Mouse (Mus musculus) intestine, embryonic 14.5 days (tissue): ENCODE results near the gene Necab2. TPM values are rescaled to one million over a fixed set of nuclear protein-coding genes. Genes with fewer than 3 reads are reported as not detected.

ENCODE experiments used
- ATAC-seq: fragments of 200-750 bp; cut with Nextera tagmentation; replicated peaks from 2 replicates; pipeline ENCODE4 v1.8.0; 2017; ENCODE audit warnings: low read depth, moderate number of reproducible peaks, moderate TSS enrichment, moderate library complexity; ENCODE audit not compliant: low FRiP score, low TSS enrichment
- DNase-seq: peaks from one replicate; pipeline ENCODE4 v3.0.0-alpha.2; 2018; ENCODE audit warnings: low spot score
- H3K27ac ChIP-seq: fragments of 300-500 bp; sonication (generic); 2 replicates; pipeline ENCODE4 v1.5.1; 2014; ENCODE audit warnings: low read depth, mild to moderate bottlenecking, control low read depth
- H3K27me3 ChIP-seq: fragments of 300-500 bp; sonication (generic); replicated peaks from 2 replicates; pipeline ENCODE4 v1.6.1; 2014; ENCODE audit warnings: low read length, control low read depth; ENCODE audit not compliant: control insufficient read depth, insufficient read depth
- H3K36me3 ChIP-seq: fragments of 300-500 bp; sonication (generic); 2 replicates; pipeline ENCODE4 v1.6.1; 2014; ENCODE audit warnings: low read length, control low read depth; ENCODE audit not compliant: control insufficient read depth, insufficient read depth
- H3K4me1 ChIP-seq: fragments of 300-500 bp; sonication (generic); replicated peaks from 2 replicates; pipeline ENCODE4 v1.6.1; 2014; ENCODE audit warnings: low read length, control low read depth, mixed read lengths; ENCODE audit not compliant: control insufficient read depth, insufficient read depth
- H3K4me2 ChIP-seq: fragments of 300-500 bp; sonication (generic); 2 replicates; pipeline ENCODE4 v1.6.1; 2014; ENCODE audit warnings: low read length
- H3K4me3 ChIP-seq: fragments of 300-500 bp; sonication (generic); 2 replicates; pipeline ENCODE4 v1.5.1; 2014; ENCODE audit warnings: low read depth, low read length, control low read depth, mixed read lengths
- H3K9ac ChIP-seq: fragments of 300-500 bp; sonication (generic); 2 replicates; pipeline ENCODE4 v1.6.1; 2014; ENCODE audit warnings: mild to moderate bottlenecking, low read length
- H3K9me3 ChIP-seq: fragments of 300-500 bp; sonication (generic); 2 replicates; pipeline ENCODE4 v1.6.1; 2016; ENCODE audit warnings: low read length, control low read depth; ENCODE audit not compliant: control insufficient read depth
- WGBS: fragments of 180-500 bp; shearing (Covaris S2); extraction: QIAGEN DNeasy Blood & Tissue Kit; methylation state at CpG from one replicate; pipeline ENCODE4 v1.1.7; 2014; 5-methylcytosine and 5-hydroxymethylcytosine counted together
- polyA plus RNA-seq: library from polyadenylated mRNA; unstranded; fragments of >200 nt; fragmentation: Nextera tagmentation; extraction: Ambion mirVana; gene quantifications from 2 replicates; pipeline ENCODE4 v1.2.1, GENCODE M21; 2014

Necab2 gene
- polyA plus RNA-seq, 1 experiment from 2014 or later = 2.4 TPM

- no peaks in the 10 kb centered on the region for H3K36me3 ChIP-seq
- no peak overlapping the region for H3K4me3 ChIP-seq
- no peak for DNase-seq
- ATAC-seq = no peak
- no peaks in the 10 kb centered on the region for H3K27me3 ChIP-seq
- no peak overlapping the region for H3K9ac ChIP-seq
- no peak overlapping the region; the same call in 1 of the 2 replicates for H3K27ac ChIP-seq
- H3K4me2 ChIP-seq = no peak overlapping the region
- 78% methylated on average over 10 of the region's 10 CpGs for WGBS
- 0 out of 2 replicates have a peak, but pooled peaks cover 5% of the 10 kb centered on the region for H3K4me1 ChIP-seq
- no peaks in the 10 kb centered on the region for H3K9me3 ChIP-seq
Observed at GRCm38 (mm10) chr8:119424740-119425139, 21.8 kb upstream of the Necab2 start.

GRCm38 (mm10) chr8:119425533-119425932 is 21.0 kb upstream of the Necab2 start:
- DNase-seq (no peak), ATAC-seq (no peak)
- H3K4me3 ChIP-seq = no peak overlapping the region
- H3K36me3 ChIP-seq = no peaks in the 10 kb centered on the region
- 0 out of 2 replicates have a peak, but pooled peaks cover 5% of the 10 kb centered on the region for H3K4me1 ChIP-seq
- H3K9me3 ChIP-seq = no peaks in the 10 kb centered on the region
- H3K27me3 ChIP-seq = no peaks in the 10 kb centered on the region
- 82% methylated on average over 10 of the region's 10 CpGs for WGBS
- H3K9ac ChIP-seq = no peak overlapping the region
- H3K27ac ChIP-seq = peak overlapping the region; percentile 0; the same call in 1 of the 2 replicates
- H3K4me2 ChIP-seq = no peak overlapping the region

- Histone ChIP-seq H3K27ac (0 out of 2 replicates have a peak overlapping the region, but pooled peaks have one; percentile 14), H3K36me3 (no peaks in the 10 kb centered on the region), H3K4me1 (0 out of 2 replicates have a peak, but pooled peaks cover 5% of the 10 kb centered on the region), H3K9ac (no peak overlapping the region), H3K9me3 (no peaks in the 10 kb centered on the region), H3K4me2 (no peak overlapping the region), H3K4me3 (no peak overlapping the region), H3K27me3 (no peaks in the 10 kb centered on the region)
- ATAC-seq (no peak), DNase-seq (no peak)
- 81% methylated on average over 6 of the region's 6 CpGs for WGBS
Observed at GRCm38 (mm10) chr8:119426069-119426735, 20.3 kb upstream of the Necab2 start.

- H3K9me3 ChIP-seq = no peaks in the 10 kb centered on the region
- ATAC-seq (no peak), DNase-seq (no peak)
- no peak overlapping the region for H3K4me2 ChIP-seq
- no peaks in the 10 kb centered on the region for H3K36me3 ChIP-seq
- no peaks in the 10 kb centered on the region for H3K27me3 ChIP-seq
- H3K27ac ChIP-seq = no peak overlapping the region
- 0 out of 2 replicates have a peak, but pooled peaks cover 5% of the 10 kb centered on the region for H3K4me1 ChIP-seq
- no peak overlapping the region for H3K9ac ChIP-seq
- H3K4me3 ChIP-seq = no peak overlapping the region
- WGBS = 72% methylated on average over 12 of the region's 12 CpGs
Observed at GRCm38 (mm10) chr8:119427634-119428349, 18.7 kb upstream of the Necab2 start.

- ATAC-seq (no peak), DNase-seq (no peak)
- Histone ChIP-seq H3K27ac (no peak overlapping the region), H3K4me2 (no peak overlapping the region), H3K9me3 (no peaks in the 10 kb centered on the region), H3K27me3 (no peaks in the 10 kb centered on the region), H3K9ac (no peak overlapping the region), H3K4me1 (0 out of 2 replicates have a peak, but pooled peaks cover 5% of the 10 kb centered on the region), H3K36me3 (no peaks in the 10 kb centered on the region), H3K4me3 (no peak overlapping the region)
- 75% methylated on average over 7 of the region's 7 CpGs for WGBS
Observed at GRCm38 (mm10) chr8:119428350-119428740, 18.2 kb upstream of the Necab2 start.

DNA sequence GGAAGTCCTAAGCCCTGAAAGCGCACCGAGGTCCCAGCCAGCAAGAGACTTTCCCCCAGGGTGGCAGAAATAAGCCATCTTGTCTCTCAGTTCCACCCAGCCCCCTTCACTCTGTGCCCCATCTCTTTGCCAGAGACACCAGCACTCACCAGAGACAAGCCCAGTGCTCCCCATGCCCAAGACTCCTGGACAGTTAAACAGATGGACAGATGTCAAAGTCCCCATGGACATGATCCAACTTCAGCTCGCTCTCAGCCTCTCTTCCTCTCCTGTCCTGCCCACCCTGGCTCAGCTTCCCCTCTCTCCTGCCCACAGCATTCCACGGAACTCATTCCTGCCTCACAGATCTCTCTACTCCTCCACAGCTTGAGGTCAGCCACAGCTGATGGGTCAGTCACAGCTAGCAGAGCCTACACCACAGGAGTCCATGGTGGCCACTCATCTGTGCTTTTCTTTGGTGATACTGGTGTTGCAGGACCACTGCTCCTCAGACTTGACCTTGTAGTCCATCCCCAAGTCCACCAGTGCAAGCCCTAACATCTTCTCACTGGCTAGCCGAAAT is 17.7 kb upstream of the Necab2 start:
- Histone ChIP-seq H3K4me3 (no peak overlapping the region), H3K9me3 (no peaks in the 10 kb centered on the region), H3K4me1 (0 out of 2 replicates have a peak, but pooled peaks cover 5% of the 10 kb centered on the region), H3K9ac (no peak overlapping the region), H3K27me3 (no peaks in the 10 kb centered on the region), H3K27ac (no peak overlapping the region), H3K36me3 (no peaks in the 10 kb centered on the region), H3K4me2 (no peak overlapping the region)
- ATAC-seq = no peak
- whole genome bisulfite sequencing = 68% methylated on average over 5 of the region's 5 CpGs
- no peak for DNase-seq

GRCm38 (mm10) chr8:119429552-119429951 is 17.0 kb upstream of the Necab2 start:
- DNase-seq (no peak), ATAC-seq (no peak)
- 78% methylated on average over 3 of the region's 3 CpGs for WGBS
- Histone ChIP-seq H3K27me3 (no peaks in the 10 kb centered on the region), H3K9me3 (no peaks in the 10 kb centered on the region), H3K4me3 (no peak overlapping the region), H3K4me2 (no peak overlapping the region), H3K4me1 (0 out of 2 replicates have a peak, but pooled peaks cover under 1% of the 10 kb centered on the region), H3K9ac (no peak overlapping the region), H3K27ac (no peak overlapping the region), H3K36me3 (no peaks in the 10 kb centered on the region)

- H3K4me2 ChIP-seq = no peak overlapping the region
- no peak overlapping the region for H3K9ac ChIP-seq
- H3K27ac ChIP-seq = no peak overlapping the region
- no peaks in the 10 kb centered on the region for H3K27me3 ChIP-seq
- no peaks in the 10 kb centered on the region for H3K36me3 ChIP-seq
- no peak overlapping the region for H3K4me3 ChIP-seq
- no peak for DNase-seq
- WGBS = 73% methylated on average over 8 of the region's 8 CpGs
- 0 out of 2 replicates have a peak, but pooled peaks cover 3% of the 10 kb centered on the region for H3K4me1 ChIP-seq
- H3K9me3 ChIP-seq = no peaks in the 10 kb centered on the region
- no peak for ATAC-seq
Observed at GRCm38 (mm10) chr8:119430250-119430649, 16.3 kb upstream of the Necab2 start.
